Mouse (Mus musculus) embryo, embryonic 11 days (tissue): ENCODE data around the gene Obsl1.

Experiments used
- DNase-seq: peaks from one replicate; pipeline ENCODE4 v3.0.0-alpha.2; 2015

Gene Obsl1

GRCm38 (mm10) chr1:75517984-75518383 is 11.7 kb upstream of the Obsl1 start:
- no peak for DNase-seq

DNA sequence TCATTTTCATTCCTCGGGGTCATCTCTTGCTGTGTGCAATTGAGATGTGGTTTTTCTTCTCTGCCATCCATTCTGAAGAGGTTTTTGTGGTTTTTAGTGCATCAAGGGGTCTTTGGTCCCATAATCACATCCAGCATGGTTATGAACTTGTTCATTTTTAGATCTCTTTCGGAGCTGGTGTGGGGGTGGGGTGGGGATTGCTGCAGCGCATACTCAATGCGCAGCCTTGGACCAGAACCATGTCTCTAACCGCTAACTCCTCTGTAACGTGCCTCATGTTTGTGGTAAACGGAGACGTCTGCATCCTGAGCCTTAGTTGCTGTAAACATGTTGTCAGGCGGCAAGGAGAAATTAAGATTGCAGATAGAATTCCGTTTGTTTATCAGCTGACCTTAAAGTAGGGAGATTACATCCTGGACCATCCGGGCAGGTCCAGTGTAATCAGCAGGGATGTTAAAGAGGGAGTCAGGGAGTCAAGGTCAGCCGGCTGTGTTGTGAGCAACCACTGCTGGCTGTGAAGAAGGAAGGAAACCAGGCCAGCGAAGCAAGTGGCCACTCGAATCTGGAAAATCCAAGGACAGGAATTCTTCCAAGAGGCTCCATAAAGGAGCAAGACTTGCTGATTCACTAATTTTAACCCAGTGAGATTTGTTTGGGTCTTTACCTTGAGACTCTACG is 10.6 kb upstream of the Obsl1 start:
- DNase-seq, result no peak

GRCm38 (mm10) chr1:75512550-75512949 is 6.3 kb upstream of the Obsl1 start:
- no peak for DNase-seq

DNA sequence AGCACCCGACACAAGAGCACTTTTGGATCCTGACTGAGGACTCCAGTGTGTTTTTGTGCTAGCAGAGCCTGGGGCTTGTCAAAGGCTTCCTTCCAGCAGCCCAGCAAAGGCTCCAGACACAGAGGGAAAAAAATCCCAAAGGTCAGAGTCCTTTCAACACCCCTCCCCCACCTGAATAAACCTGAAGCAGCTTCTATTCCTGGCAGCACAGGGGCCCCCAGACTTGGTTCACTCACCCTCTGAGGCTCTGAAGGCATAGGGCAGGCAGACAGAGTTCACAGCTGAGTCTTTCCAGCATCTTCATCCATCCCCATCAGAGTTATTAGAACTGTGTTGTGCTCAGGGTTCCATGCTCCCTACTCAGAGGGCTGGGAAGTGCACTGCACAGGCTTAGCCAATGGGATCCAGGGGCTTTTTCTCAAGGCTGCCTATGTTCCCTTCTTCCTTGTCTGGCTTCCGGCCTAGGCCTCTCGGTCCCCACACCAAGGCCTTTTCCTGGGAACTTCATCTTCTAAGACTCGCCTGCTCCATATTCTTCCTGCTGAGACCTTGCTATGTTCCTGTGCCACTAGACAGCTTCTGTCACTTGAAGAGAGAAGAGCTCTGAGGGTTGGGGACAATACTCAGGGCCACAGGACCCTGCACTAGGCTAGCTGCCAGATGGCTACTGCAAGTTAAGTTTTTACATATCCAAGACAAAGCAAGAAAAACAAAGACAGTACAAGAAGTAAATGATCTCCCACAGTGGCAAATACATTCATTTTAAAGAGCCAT is 5.4 kb upstream of the Obsl1 start:
- DNase-seq, result peak; percentile 62

- no peak for DNase-seq
These were observed 3.9 kb upstream of the Obsl1 start for GRCm38 (mm10) chr1:75510154-75510553.

- DNase-seq, result no peak
These were observed 3.3 kb upstream of the Obsl1 start for GRCm38 (mm10) chr1:75509586-75509985.

DNA sequence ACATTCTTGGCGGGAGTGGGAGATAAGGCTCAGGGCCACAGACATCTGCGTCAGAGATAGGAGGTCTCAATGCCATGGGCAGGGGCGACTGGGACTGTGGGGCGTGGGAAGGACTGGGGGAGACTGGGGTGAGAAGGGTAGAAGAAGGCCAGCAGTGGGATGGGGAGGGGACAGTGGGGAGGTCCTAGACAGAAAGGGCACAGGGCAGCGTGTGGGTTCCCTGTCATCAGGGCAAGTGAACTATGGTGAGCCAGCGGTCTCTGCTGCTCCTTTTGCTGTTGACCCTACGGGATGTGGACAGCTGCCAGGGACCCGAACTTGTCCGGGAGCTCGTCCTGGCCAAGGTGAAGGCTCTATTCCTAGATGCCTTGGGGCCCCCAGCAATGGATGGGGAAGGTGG is 754 bp upstream of the Obsl1 start, which contains the start of gene Inha:
Gene Inha, plus strand, starts transcription at position 72 of the 400 bp plus-strand sequence.
- no peak for DNase-seq

DNA sequence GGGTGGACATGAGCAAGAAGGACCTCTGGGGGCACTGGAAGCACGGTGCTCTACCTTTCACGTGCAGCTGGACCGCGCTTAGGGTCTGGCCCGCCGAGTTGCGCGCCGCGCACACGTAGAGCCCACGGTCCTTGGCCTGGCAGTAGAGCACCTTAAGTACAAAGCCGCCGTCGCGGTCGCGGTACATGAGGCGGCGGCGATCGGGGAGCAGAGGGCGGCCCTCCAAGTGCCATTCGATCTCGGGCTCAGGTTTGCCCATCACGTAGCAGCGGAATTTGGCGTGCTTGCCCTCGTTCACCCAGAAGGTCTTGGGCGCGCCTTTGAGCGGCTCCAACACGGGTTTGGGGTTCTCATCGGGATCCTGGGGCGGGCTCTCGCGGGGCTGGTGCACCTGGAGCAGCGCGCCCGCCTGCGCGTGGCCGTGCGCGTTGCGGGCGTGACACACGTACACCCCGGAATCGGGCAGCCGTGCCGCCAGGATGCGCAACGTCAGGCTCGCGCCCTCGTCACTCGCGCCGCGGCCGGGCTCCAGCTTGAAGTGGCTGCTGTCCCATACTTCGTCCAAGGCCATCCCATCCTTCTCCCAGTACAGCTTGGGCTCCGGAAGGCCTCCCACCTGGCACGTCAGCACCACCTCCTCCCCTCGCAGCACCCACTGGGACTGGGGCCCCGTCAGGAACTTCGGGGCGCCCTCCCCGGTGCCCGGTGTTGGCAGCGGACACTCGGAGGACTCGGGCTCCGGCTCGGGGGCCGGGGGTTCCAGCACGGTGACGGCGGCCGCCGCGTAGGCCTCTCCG is 895 bp downstream of the Obsl1 start:
- peak; percentile 81 for DNase-seq

- no peak for DNase-seq
These were observed 1.8 kb downstream of the Obsl1 start for GRCm38 (mm10) chr1:75504256-75505045.

DNA sequence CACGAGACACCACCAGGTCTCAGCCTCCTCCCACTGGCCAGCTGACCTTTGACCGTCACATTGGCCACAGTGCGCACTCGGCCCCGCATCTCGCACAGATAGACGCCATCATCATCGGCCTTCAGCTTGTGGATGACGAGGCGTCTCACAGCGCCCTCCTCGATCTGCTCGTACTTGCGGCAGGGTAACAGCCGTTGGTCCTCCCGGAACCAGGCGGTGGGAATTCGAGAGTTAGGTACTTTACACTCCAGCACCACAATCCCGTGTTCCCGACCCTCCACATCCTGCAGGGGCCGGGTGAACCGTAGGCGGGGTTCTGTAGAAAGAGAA is 2.6 kb downstream of the Obsl1 start:
- no peak for DNase-seq

GRCm38 (mm10) chr1:75502945-75503650 is 3.2 kb downstream of the Obsl1 start:
- no peak for DNase-seq

DNA sequence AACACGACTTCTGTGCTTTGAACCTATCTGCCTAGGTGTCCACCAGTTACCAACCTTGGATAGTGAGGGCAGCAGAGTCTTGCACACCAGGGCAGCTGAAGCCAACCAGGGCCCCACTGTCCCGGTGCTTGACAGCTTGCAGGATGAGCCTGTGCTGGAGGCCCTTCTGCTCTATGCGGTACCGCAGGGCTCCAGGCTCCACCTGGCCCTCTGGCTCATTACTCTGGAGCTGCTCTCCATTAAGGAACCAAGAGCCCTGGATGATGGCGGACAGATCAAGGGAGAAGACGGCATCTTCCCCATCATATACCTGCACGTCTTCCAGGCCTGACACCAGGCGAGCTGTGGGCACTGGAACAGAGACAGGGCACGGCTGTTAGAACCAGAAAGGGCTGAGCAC is 4.3 kb downstream of the Obsl1 start:
- no peak for DNase-seq

GRCm38 (mm10) chr1:75499441-75499840 is 6.8 kb downstream of the Obsl1 start:
- DNase-seq, result no peak

DNA sequence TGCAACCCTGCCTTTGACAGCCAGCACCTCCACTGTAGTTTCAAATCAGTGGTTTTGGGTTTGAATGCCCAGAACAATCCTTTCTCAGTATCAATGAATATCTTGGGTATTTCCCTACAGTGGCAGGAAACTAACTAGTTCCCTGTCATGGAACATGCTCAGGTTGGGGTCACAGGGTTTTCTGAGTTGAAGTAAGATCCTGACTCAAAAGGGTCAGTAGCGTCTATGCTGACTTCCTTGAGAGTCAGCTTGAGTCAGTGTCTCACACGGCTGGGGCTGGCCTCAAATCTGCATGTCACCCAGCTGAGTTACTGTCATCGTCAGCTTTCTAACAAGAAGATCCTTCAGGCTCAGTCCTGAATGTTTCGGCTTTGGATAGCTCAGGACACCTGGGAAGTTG is 7.4 kb downstream of the Obsl1 start:
- no peak for DNase-seq

DNA sequence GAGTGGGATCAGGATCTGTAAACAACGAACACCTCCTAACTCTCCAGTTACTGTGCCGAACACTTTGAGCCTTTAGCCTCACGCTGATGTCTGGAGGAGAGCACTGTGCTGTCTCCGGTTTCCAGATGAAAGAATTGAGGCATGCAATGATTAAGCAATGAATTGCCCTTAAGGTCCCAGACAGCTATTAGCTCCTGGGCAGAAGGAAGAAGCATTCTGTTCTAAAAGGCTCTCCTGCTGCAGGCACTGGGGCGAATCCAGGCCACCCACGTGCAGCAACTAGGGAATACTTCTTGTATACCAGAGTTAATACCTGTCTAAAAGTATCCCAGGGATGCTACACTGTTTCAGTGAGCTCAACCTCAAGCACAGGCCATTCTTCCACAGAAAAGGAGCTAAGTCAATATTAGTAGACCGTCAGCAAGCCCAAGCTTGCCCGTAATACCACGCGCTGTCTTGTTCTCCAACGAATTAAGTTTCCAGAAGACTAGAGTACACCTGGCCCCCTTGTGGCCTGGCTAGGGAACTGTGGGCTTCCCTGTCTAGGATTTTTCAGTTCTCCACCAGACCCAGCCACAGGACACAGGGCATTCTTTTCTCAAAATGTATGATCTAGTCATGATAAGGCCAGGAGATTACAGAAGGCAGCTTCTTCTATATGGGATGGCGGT is 11.2 kb downstream of the Obsl1 start:
- peak; percentile 78 for DNase-seq

GRCm38 (mm10) chr1:75492579-75493170 is 13.6 kb downstream of the Obsl1 start:
- DNase-seq, result no peak

DNA sequence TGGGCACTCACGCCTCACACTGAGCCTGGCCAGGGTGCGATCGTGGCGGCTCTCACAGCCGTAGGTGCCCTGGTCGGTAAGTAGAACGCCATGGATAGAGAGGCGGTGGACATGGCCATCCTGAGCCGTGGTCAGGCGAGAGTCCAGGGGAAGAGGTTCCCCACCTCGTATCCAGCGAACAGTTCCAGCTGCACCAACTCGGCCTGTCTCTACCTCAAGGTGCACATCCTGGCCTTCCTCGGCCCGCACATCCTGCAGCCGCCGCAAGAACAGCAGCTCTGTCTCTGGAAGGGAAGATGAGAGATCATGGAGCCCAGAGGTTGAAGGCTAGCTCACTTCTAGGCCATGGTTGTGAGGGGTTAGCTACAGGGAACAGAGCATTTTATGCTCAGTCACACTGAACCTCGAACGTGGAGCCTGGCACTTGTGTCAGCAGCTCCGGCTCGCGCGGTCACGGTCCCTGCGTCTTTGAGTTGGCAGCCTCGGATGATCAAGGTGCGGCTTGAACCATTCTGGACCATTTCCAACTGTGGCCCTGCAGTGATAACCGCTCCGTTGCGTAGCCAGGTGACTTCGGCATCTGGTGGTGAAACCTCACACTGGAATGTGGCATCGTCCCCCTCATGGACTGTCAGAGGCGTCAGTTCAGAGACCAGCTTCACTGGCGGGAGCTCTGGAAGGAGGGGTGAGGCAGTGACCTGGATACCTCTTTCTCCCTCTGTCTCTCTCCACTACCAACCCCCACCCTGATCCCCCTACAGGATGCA is 15.3 kb downstream of the Obsl1 start:
- DNase-seq, result no peak

DNA sequence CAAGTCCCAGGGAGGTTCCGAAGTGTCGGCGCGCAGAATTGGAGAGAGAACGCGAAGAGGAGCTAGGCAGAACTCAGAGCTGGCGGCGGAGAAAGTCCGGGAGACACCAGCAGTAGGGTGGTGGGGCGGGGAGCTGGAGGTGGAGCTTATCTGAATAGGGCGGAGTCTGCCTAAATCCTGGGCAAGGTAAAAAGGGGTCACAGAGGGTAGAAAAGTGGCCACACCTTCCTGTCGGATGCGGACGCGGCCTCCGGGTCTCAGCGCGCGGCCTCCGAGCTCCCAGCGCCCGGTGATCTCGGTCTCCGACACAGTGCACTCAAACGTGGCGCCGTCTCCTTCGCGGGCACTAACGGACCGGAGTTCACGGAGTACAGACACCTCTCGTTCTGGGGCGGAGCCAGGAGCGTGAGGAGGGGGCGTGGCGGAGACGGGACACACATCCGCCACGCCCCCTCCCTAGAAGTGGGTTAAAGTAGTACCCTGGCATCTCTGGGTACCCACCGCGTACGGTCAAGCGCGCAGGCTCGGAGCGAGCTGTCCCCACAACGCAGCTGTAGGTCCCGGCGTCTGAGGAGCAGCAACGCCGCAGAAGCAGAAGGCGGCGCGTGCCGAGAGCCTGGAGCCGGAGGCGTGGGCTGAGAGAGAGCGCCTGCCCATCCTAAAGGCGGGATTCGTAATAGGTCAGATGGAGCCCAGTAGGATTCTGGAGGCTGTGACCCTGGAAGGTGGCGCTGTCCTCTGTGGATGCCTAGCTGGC is 18.7 kb downstream of the Obsl1 start:
- DNase-seq, result peak; percentile 91

GRCm38 (mm10) chr1:75487040-75487404 is 19.2 kb downstream of the Obsl1 start:
- DNase-seq, result no peak

- peak; percentile 18 for DNase-seq
These were observed 19.7 kb downstream of the Obsl1 start for GRCm38 (mm10) chr1:75486561-75486960.
